Mouse (Mus musculus): ENCODE data around the gene Ccl4. TPM values are rescaled to one million over a fixed set of nuclear protein-coding genes. Genes with fewer than 3 reads are reported as not detected.

Gene Ccl4
- polyA plus RNA-seq (2015; fragmentation: Nextera tagmentation; extraction: Ambion mirVana), result not detected in 2 replicates

- H3K4me2 ChIP-seq (ENCODE audit: low read depth, low read length), result no peak within 1 kb of the TSS
- H3K27me3 ChIP-seq (ENCODE audit: control insufficient read depth, insufficient read depth, low read depth, low read length), result no peaks in the 10 kb centered on the region
- H3K4me1 ChIP-seq (replicated peaks; ENCODE audit: control insufficient read depth, insufficient read depth, low read length), result no peaks in the 10 kb centered on the region
- no peak within 1 kb of the TSS for H3K27ac ChIP-seq (ENCODE audit: low read length)
- ATAC-seq (ENCODE audit: low read depth), result no peak
- no peaks in the 10 kb centered on the region for H3K36me3 ChIP-seq (ENCODE audit: control insufficient read depth, insufficient read depth, low read length)
- WGBS, result 60% methylated on average over 6 of the region's 6 CpGs
- no peak within 1 kb of the TSS for H3K4me3 ChIP-seq (ENCODE audit: low read length)
- H3K9ac ChIP-seq (ENCODE audit: low read length), result no peak within 1 kb of the TSS
- no peaks in the 10 kb centered on the region for H3K9me3 ChIP-seq (ENCODE audit: control insufficient read depth, low read length)
Observed at GRCm38 (mm10) chr11:83662204-83662603, at the start of gene Ccl4. TSS of gene Ccl4 (plus strand) at chr11:83662584.

GRCm38 (mm10) chr11:83616586-83616985 lies 45.8 kb upstream of the Ccl4 start:
- no peak overlapping the region for H3K4me3 ChIP-seq (ENCODE audit: low read length)
- no peaks in the 10 kb centered on the region for H3K9me3 ChIP-seq (ENCODE audit: control insufficient read depth, low read length)
- ATAC-seq (ENCODE audit: low read depth), result no peak
- H3K4me1 ChIP-seq (replicated peaks; ENCODE audit: control insufficient read depth, insufficient read depth, low read length), result no peaks in the 10 kb centered on the region
- H3K36me3 ChIP-seq (ENCODE audit: control insufficient read depth, insufficient read depth, low read length), result no peaks in the 10 kb centered on the region
- no peak overlapping the region for H3K4me2 ChIP-seq (ENCODE audit: low read depth, low read length)
- H3K9ac ChIP-seq (ENCODE audit: low read length), result no peak overlapping the region
- no peak overlapping the region for H3K27ac ChIP-seq (ENCODE audit: low read length)
- WGBS, result 85% methylated on average over 1 of the region's 1 CpGs
- H3K27me3 ChIP-seq (ENCODE audit: control insufficient read depth, insufficient read depth, low read depth, low read length), result no peaks in the 10 kb centered on the region

DNA sequence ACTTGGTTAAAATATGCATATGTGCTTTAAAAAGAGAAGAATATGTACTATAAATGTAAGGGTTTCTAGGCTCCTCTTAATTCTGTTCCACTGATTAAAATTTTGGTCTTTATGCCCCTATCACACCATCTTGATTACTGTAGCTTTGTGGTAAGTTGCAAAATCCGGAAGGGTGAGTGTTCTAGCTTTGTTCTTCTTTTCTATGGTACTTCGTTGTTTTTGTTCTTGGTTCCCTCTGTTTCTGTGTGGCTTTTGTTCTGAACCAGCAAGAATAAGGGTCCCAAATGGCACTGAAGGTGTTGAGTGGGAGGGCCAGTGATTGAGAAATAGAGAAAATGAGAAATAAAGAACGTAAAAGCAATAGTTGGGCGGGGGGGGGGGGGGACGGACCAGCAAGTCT lies 44.1 kb upstream of the Ccl4 start:
- H3K36me3 ChIP-seq (ENCODE audit: control insufficient read depth, insufficient read depth, low read length), result no peaks in the 10 kb centered on the region
- H3K9ac ChIP-seq (ENCODE audit: low read length), result no peak overlapping the region
- no peaks in the 10 kb centered on the region for H3K4me1 ChIP-seq (replicated peaks; ENCODE audit: control insufficient read depth, insufficient read depth, low read length)
- 63% methylated on average over 5 of the region's 5 CpGs for WGBS
- no peak for ATAC-seq (ENCODE audit: low read depth)
- H3K27ac ChIP-seq (ENCODE audit: low read length), result no peak overlapping the region
- H3K27me3 ChIP-seq (ENCODE audit: control insufficient read depth, insufficient read depth, low read depth, low read length), result no peaks in the 10 kb centered on the region
- no peak overlapping the region for H3K4me2 ChIP-seq (ENCODE audit: low read depth, low read length)
- no peaks in the 10 kb centered on the region for H3K9me3 ChIP-seq (ENCODE audit: control insufficient read depth, low read length)
- no peak overlapping the region for H3K4me3 ChIP-seq (ENCODE audit: low read length)

DNA sequence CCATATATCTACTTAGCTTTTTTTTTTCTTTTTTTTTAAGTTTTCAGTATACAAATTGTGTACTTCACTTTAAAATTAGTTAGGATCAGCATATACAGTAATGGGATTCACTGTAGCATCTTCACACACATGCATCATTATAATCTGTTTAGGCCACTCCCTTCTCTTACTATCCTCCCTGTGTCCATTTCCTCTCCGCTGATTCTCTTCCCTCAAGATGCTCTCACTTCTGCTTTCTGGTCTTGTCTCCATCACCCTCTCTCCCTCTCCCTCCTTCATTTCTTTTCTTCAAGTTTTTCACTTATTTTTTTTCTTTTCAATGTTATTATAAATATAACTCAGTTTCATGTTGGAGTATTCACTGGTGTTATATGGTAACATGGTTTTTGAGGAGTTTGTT lies 43.3 kb upstream of the Ccl4 start:
- H3K36me3 ChIP-seq (ENCODE audit: control insufficient read depth, insufficient read depth, low read length), result no peaks in the 10 kb centered on the region
- no peaks in the 10 kb centered on the region for H3K4me1 ChIP-seq (replicated peaks; ENCODE audit: control insufficient read depth, insufficient read depth, low read length)
- no peak overlapping the region for H3K9ac ChIP-seq (ENCODE audit: low read length)
- H3K27ac ChIP-seq (ENCODE audit: low read length), result no peak overlapping the region
- H3K27me3 ChIP-seq (ENCODE audit: control insufficient read depth, insufficient read depth, low read depth, low read length), result no peaks in the 10 kb centered on the region
- H3K4me3 ChIP-seq (ENCODE audit: low read length), result no peak overlapping the region
- H3K4me2 ChIP-seq (ENCODE audit: low read depth, low read length), result no peak overlapping the region
- 91% methylated on average over 1 of the region's 1 CpGs for WGBS
- no peaks in the 10 kb centered on the region for H3K9me3 ChIP-seq (ENCODE audit: control insufficient read depth, low read length)
- no peak for ATAC-seq (ENCODE audit: low read depth)

DNA sequence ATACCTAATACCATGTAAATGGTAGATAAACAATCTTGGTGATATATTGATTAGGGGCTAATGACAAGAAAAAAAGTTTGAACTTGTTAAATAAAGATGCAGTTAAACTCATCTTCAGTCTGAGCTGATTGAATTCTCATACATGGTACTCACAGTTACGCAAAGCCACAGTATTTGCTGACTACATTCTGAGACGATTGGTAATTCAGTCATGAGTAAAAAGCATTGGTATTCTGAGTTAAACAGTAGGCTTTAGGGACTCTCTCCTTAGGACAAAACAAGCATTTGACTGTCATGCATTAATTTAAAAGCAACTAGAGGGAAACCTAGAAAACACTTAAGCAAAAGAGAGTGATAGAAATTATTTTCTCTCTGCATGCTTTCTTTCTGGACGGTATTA lies 38.8 kb upstream of the Ccl4 start:
- WGBS, result 79% methylated on average over 3 of the region's 3 CpGs
- no peak for ATAC-seq (ENCODE audit: low read depth)

DNA sequence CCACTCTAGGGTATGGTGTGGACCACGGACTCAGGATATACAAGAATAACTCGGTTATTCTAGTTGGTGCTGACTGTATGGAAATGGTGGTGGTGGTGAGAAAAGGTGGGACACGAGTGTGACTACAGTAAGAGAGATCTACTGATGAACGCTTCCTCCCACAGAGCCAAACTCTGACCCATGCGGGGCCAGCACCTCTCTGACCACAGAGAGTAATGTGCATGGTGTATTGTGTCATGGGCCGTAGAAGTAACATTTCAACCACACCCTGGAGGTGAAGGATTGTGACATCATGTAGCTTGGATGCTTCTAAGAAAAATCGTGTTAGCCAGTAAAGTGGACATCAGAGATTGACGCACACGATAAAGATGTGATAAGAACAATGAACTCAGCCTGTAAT lies 33.6 kb upstream of the Ccl4 start:
- Histone ChIP-seq H3K9ac (ENCODE audit: low read length) (no peak overlapping the region), H3K27me3 (ENCODE audit: control insufficient read depth, insufficient read depth, low read depth, low read length) (no peaks in the 10 kb centered on the region), H3K36me3 (ENCODE audit: control insufficient read depth, insufficient read depth, low read length) (no peaks in the 10 kb centered on the region), H3K4me1 (replicated peaks; ENCODE audit: control insufficient read depth, insufficient read depth, low read length) (no peaks in the 10 kb centered on the region), H3K9me3 (ENCODE audit: control insufficient read depth, low read length) (no peaks in the 10 kb centered on the region), H3K4me2 (ENCODE audit: low read depth, low read length) (no peak overlapping the region), H3K27ac (ENCODE audit: low read length) (no peak overlapping the region), H3K4me3 (ENCODE audit: low read length) (no peak overlapping the region)
- 80% methylated on average over 9 of the region's 9 CpGs for WGBS
- no peak for ATAC-seq (ENCODE audit: low read depth)

More for the DNA sequence above, 38.8 kb upstream of the Ccl4 start:
- Histone ChIP-seq H3K4me3 (ENCODE audit: low read length) (no peak overlapping the region), H3K9ac (ENCODE audit: low read length) (no peak overlapping the region), H3K9me3 (ENCODE audit: control insufficient read depth, low read length) (no peaks in the 10 kb centered on the region), H3K27me3 (ENCODE audit: control insufficient read depth, insufficient read depth, low read depth, low read length) (no peaks in the 10 kb centered on the region), H3K27ac (ENCODE audit: low read length) (no peak overlapping the region), H3K4me2 (ENCODE audit: low read depth, low read length) (no peak overlapping the region), H3K4me1 (replicated peaks; ENCODE audit: control insufficient read depth, insufficient read depth, low read length) (no peaks in the 10 kb centered on the region), H3K36me3 (ENCODE audit: control insufficient read depth, insufficient read depth, low read length) (no peaks in the 10 kb centered on the region)

DNA sequence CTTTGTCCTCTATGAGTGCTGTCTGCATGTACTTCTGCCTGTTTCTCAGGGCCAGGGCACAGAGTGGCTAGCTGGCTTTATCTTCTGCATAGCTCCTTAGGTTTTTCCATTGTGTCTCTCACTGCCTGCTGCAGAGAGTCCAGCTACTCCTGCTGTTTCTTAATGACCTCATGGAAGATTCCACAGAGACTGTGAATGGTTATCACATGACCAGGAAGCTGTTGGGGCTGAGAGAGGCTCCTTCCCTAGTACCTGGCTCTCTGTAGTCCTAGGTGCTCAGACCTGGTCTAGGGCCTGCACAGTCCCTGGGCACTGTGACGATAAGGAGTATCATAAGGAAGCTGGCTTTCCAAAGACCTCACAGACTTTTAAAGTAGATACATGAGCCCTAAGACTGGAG lies 31.8 kb upstream of the Ccl4 start:
- H3K4me2 ChIP-seq (ENCODE audit: low read depth, low read length), result no peak overlapping the region
- no peak overlapping the region for H3K9ac ChIP-seq (ENCODE audit: low read length)
- no peaks in the 10 kb centered on the region for H3K36me3 ChIP-seq (ENCODE audit: control insufficient read depth, insufficient read depth, low read length)
- H3K4me3 ChIP-seq (ENCODE audit: low read length), result no peak overlapping the region
- ATAC-seq (ENCODE audit: low read depth), result no peak
- no peaks in the 10 kb centered on the region for H3K9me3 ChIP-seq (ENCODE audit: control insufficient read depth, low read length)
- no peaks in the 10 kb centered on the region for H3K4me1 ChIP-seq (replicated peaks; ENCODE audit: control insufficient read depth, insufficient read depth, low read length)
- 85% methylated on average over 1 of the region's 1 CpGs for WGBS
- no peak overlapping the region for H3K27ac ChIP-seq (ENCODE audit: low read length)
- no peaks in the 10 kb centered on the region for H3K27me3 ChIP-seq (ENCODE audit: control insufficient read depth, insufficient read depth, low read depth, low read length)

GRCm38 (mm10) chr11:83631065-83631464 lies 31.3 kb upstream of the Ccl4 start:
- H3K36me3 ChIP-seq (ENCODE audit: control insufficient read depth, insufficient read depth, low read length), result no peaks in the 10 kb centered on the region
- no peaks in the 10 kb centered on the region for H3K9me3 ChIP-seq (ENCODE audit: control insufficient read depth, low read length)
- no peak overlapping the region for H3K4me2 ChIP-seq (ENCODE audit: low read depth, low read length)
- H3K4me3 ChIP-seq (ENCODE audit: low read length), result no peak overlapping the region
- WGBS, result 47% methylated on average over 2 of the region's 2 CpGs
- H3K9ac ChIP-seq (ENCODE audit: low read length), result no peak overlapping the region
- no peak overlapping the region for H3K27ac ChIP-seq (ENCODE audit: low read length)
- no peaks in the 10 kb centered on the region for H3K4me1 ChIP-seq (replicated peaks; ENCODE audit: control insufficient read depth, insufficient read depth, low read length)
- no peaks in the 10 kb centered on the region for H3K27me3 ChIP-seq (ENCODE audit: control insufficient read depth, insufficient read depth, low read depth, low read length)
- ATAC-seq (ENCODE audit: low read depth), result no peak

- no peak for ATAC-seq (ENCODE audit: low read depth)
- 53% methylated on average over 4 of the region's 4 CpGs for WGBS
- H3K4me3 ChIP-seq (ENCODE audit: low read length), result no peak overlapping the region
- no peak overlapping the region for H3K9ac ChIP-seq (ENCODE audit: low read length)
- no peaks in the 10 kb centered on the region for H3K36me3 ChIP-seq (ENCODE audit: control insufficient read depth, insufficient read depth, low read length)
- H3K4me2 ChIP-seq (ENCODE audit: low read depth, low read length), result no peak overlapping the region
- no peaks in the 10 kb centered on the region for H3K4me1 ChIP-seq (replicated peaks; ENCODE audit: control insufficient read depth, insufficient read depth, low read length)
- no peaks in the 10 kb centered on the region for H3K9me3 ChIP-seq (ENCODE audit: control insufficient read depth, low read length)
- H3K27ac ChIP-seq (ENCODE audit: low read length), result no peak overlapping the region
- no peaks in the 10 kb centered on the region for H3K27me3 ChIP-seq (ENCODE audit: control insufficient read depth, insufficient read depth, low read depth, low read length)
Observed at GRCm38 (mm10) chr11:83632744-83633143, 29.6 kb upstream of the Ccl4 start.

GRCm38 (mm10) chr11:83634425-83634824 lies 28.0 kb upstream of the Ccl4 start:
- Histone ChIP-seq H3K4me3 (ENCODE audit: low read length) (no peak overlapping the region), H3K27ac (ENCODE audit: low read length) (no peak overlapping the region), H3K9ac (ENCODE audit: low read length) (no peak overlapping the region), H3K4me2 (ENCODE audit: low read depth, low read length) (no peak overlapping the region), H3K9me3 (ENCODE audit: control insufficient read depth, low read length) (no peaks in the 10 kb centered on the region), H3K4me1 (replicated peaks; ENCODE audit: control insufficient read depth, insufficient read depth, low read length) (no peaks in the 10 kb centered on the region), H3K36me3 (ENCODE audit: control insufficient read depth, insufficient read depth, low read length) (no peaks in the 10 kb centered on the region), H3K27me3 (ENCODE audit: control insufficient read depth, insufficient read depth, low read depth, low read length) (no peaks in the 10 kb centered on the region)
- 64% methylated on average over 4 of the region's 4 CpGs for WGBS
- ATAC-seq (ENCODE audit: low read depth), result no peak
